Mouse (Mus musculus) C2C12 (cell line): Measurements from ENCODE around the gene Plekha6.

Source experiments
- CEBPB ChIP-seq: IDR thresholded peaks from one replicate; pipeline ENCODE4 v1.6.1; 2011; ENCODE audit warnings: low read depth, mild to moderate bottlenecking, control low read depth, moderate library complexity
- CTCF ChIP-seq: IDR thresholded peaks from one replicate; pipeline ENCODE4 v1.5.1; 2011; ENCODE audit not compliant: control insufficient read depth, insufficient read depth, insufficient read length
- FOSL1 ChIP-seq: IDR thresholded peaks from one replicate; pipeline ENCODE4 v1.8.0; 2011; ENCODE audit warnings: mild to moderate bottlenecking, low read length; ENCODE audit not compliant: poor library complexity, insufficient read depth, severe bottlenecking
- MAX ChIP-seq: IDR thresholded peaks from one replicate; pipeline ENCODE4 v1.6.1; 2011; ENCODE audit warnings: mild to moderate bottlenecking, control low read depth
- MYOG ChIP-seq: IDR thresholded peaks from one replicate; pipeline ENCODE4 v1.6.1; 2011; ENCODE audit not compliant: control insufficient read depth, insufficient read length; ENCODE audit errors: extremely low read depth
- USF1 ChIP-seq: IDR thresholded peaks from one replicate; pipeline ENCODE4 v1.6.1; 2011; ENCODE audit warnings: low read depth, mild to moderate bottlenecking, control low read depth, moderate library complexity

DNA sequence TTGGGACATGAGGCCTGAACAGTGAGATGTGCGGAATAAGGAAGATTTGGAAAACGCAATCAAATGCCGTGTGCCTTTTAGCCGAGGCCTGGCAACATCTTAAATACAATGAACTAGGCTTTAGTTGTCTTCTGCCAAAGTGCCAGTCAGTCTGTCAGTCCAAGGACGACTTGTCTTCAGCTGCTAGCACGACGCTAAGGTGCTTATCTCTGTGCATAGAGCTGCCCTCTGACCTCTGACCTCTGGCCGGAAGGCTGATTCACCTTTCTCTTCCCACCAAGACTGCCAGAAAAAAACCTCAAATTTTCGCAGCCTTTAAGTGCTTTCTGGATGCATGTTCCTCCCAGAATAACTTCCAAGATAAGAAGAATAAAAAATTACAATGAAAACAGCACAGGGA is 36.7 kb upstream of the Plekha6 start:
- TF ChIP-seq CTCF: no peak
- no peak for TF ChIP-seq FOSL1
- TF ChIP-seq MAX: no peak
- no peak for TF ChIP-seq USF1
- TF ChIP-seq CEBPB: no peak
- TF ChIP-seq MYOG: no peak
